8 mouse cellular contexts compared by ENCODE assay signal in genomic region chr2:51973410-51973968, GRCm38 (mm10). TPM values are rescaled to one million over a fixed set of nuclear protein-coding genes. Genes with fewer than 3 reads are reported as not detected.
DNase-seq lines count a peak whose midpoint lies in the region; ATAC-seq and TF ChIP-seq lines count a peak whose summit lies in the region.

Gene Nmi (minus strand): TSS chr2:51973494.

- H3K4me2 ChIP-seq in forebrain, embryonic 16.5 days (ENCODE audit: low read length), result peak within 1 kb of the TSS; percentile 94
- peak within 1 kb of the TSS; percentile 76 for H3K4me2 ChIP-seq in kidney, postnatal 0 days (ENCODE audit: low read length)

- DNase-seq in lung, adult 2 months, result peak; percentile 13
- DNase-seq in lung, postnatal 25 days (ENCODE audit: low spot score), result no peak
- peak; percentile 63 for DNase-seq in brain, embryonic 14.5 days (ENCODE audit: low read depth)
- DNase-seq in kidney, postnatal 0 days (ENCODE audit: low spot score), result no peak
- DNase-seq in midbrain, embryonic 10.5 days (ENCODE audit: low spot score), result no peak
- DNase-seq in thymus, postnatal 4 days, result peak; percentile 29
- DNase-seq in testis, postnatal 14 days (ENCODE audit: low spot score), result no peak

- WGBS in lung, adult 2 months, result 67% methylated on average over 9 of the region's 9 CpGs
- 67% methylated on average over 9 of the region's 9 CpGs for WGBS in forebrain, embryonic 16.5 days
- WGBS in kidney, postnatal 0 days, result 65% methylated on average over 9 of the region's 9 CpGs
- 80% methylated on average over 9 of the region's 9 CpGs for whole genome bisulfite sequencing in midbrain, embryonic 10.5 days

- H3K9me3 ChIP-seq in forebrain, embryonic 16.5 days (ENCODE audit: control insufficient read depth, low read length), result no peaks in the 10 kb centered on the region
- H3K9me3 ChIP-seq in kidney, postnatal 0 days (replicated peaks; ENCODE audit: low read length), result no peaks in the 10 kb centered on the region
- no peaks in the 10 kb centered on the region for H3K9me3 ChIP-seq in midbrain, embryonic 10.5 days (replicated peaks)

- H3K36me3 ChIP-seq in forebrain, embryonic 16.5 days (ENCODE audit: control insufficient read depth, insufficient read depth), result no peaks in the 10 kb centered on the region
- H3K36me3 ChIP-seq in kidney, postnatal 0 days (ENCODE audit: insufficient read depth, low read length), result no peaks in the 10 kb centered on the region
- no peaks in the 10 kb centered on the region for H3K36me3 ChIP-seq in midbrain, embryonic 10.5 days

- peak within 1 kb of the TSS; percentile 71 for H3K9ac ChIP-seq in forebrain, embryonic 16.5 days (replicated peaks; ENCODE audit: low read depth, low read length)
- peak within 1 kb of the TSS; percentile 87 for H3K9ac ChIP-seq in kidney, postnatal 0 days (ENCODE audit: low read depth, low read length)

- peak; percentile 77 for ATAC-seq in forebrain, embryonic 16.5 days
- ATAC-seq in kidney, postnatal 0 days (replicated peaks; ENCODE audit: low FRiP score, low read depth), result no peak

- H3K4me3 ChIP-seq in lung, adult 2 months (replicated peaks; ENCODE audit: extremely low read depth, low read depth, low read length), result peak within 1 kb of the TSS; percentile 95
- H3K4me3 ChIP-seq in forebrain, embryonic 16.5 days (replicated peaks; ENCODE audit: low read length), result peak within 1 kb of the TSS; percentile 66
- peak within 1 kb of the TSS; percentile 86 for H3K4me3 ChIP-seq in kidney, postnatal 0 days (replicated peaks; ENCODE audit: low read depth, low read length)
- H3K4me3 ChIP-seq in midbrain, embryonic 10.5 days, result peak within 1 kb of the TSS; percentile 65

- no peaks in the 10 kb centered on the region; the same call in 1 of the 2 replicates for H3K4me1 ChIP-seq in lung, adult 2 months (ENCODE audit: control insufficient read depth, insufficient read depth, low read length)
- H3K4me1 ChIP-seq in forebrain, embryonic 16.5 days (replicated peaks; ENCODE audit: control insufficient read depth, insufficient read depth, low read length), result peaks cover 10% of the 10 kb centered on the region; the same call in 1 of the 2 replicates
- H3K4me1 ChIP-seq in kidney, postnatal 0 days (replicated peaks; ENCODE audit: insufficient read depth, low read length), result no peaks in the 10 kb centered on the region
- H3K4me1 ChIP-seq in midbrain, embryonic 10.5 days, result peaks cover 4% of the 10 kb centered on the region; the same call in 1 of the 2 replicates

- H3K27me3 ChIP-seq in forebrain, embryonic 16.5 days (replicated peaks; ENCODE audit: control insufficient read depth, insufficient read depth, low read length), result no peaks in the 10 kb centered on the region
- H3K27me3 ChIP-seq in kidney, postnatal 0 days (ENCODE audit: insufficient read depth, low read length), result no peaks in the 10 kb centered on the region
- H3K27me3 ChIP-seq in midbrain, embryonic 10.5 days (ENCODE audit: low read depth, poor library complexity, severe bottlenecking), result peaks cover 7% of the 10 kb centered on the region

- no peak for TF ChIP-seq CTCF in lung, adult 2 months (IDR thresholded peaks at IDR 0.05; ENCODE audit: insufficient read depth, low read length)
- TF ChIP-seq CTCF in brain, embryonic 14.5 days (IDR thresholded peaks at IDR 0.05; ENCODE audit: borderline replicate concordance, extremely low read depth, insufficient read depth, insufficient read length), result no peak
- no peak for TF ChIP-seq CTCF in kidney, postnatal 0 days (IDR thresholded peaks at IDR 0.05; ENCODE audit: low read depth)

- peak within 1 kb of the TSS; percentile 5; the same call in 1 of the 2 replicates for H3K27ac ChIP-seq in forebrain, embryonic 16.5 days (ENCODE audit: low read length)
- peak within 1 kb of the TSS; percentile 94 for H3K27ac ChIP-seq in kidney, postnatal 0 days
- peak within 1 kb of the TSS; percentile 85 for H3K27ac ChIP-seq in midbrain, embryonic 10.5 days (replicated peaks)

- no peak for TF ChIP-seq POLR2A in lung, adult 2 months (IDR thresholded peaks at IDR 0.05; ENCODE audit: borderline replicate concordance, extremely low read depth, low read depth, low read length)
- no peak for TF ChIP-seq POLR2A in brain, embryonic 14.5 days (IDR thresholded peaks at IDR 0.05; ENCODE audit: borderline replicate concordance, extremely low read depth, insufficient read depth, insufficient read length, poor library complexity, severe bottlenecking)

RNA-seq across cellular contexts. Expression of gene Nmi, which starts in this region (rescaled TPM):
- polyA plus RNA-seq in lung, adult 2 months (2012; rRNA removed), result 4.0 and 8.0 TPM in 2 replicates
- polyA plus RNA-seq in brain, embryonic 14.5 days (2012; rRNA removed), result 2.2 and 3.5 TPM in 2 replicates
- 4.9 and 7.2 TPM in 2 replicates for polyA plus RNA-seq in forebrain, embryonic 16.5 days (2015; fragmentation: Nextera tagmentation; extraction: Ambion mirVana)
- 34.3 and 35.8 TPM in 2 replicates for polyA plus RNA-seq in kidney, postnatal 0 days (2015; fragmentation: Nextera tagmentation; extraction: Ambion mirVana)
- 4.2 and 5.2 TPM in 2 replicates for polyA plus RNA-seq in midbrain, embryonic 10.5 days (2016; fragmentation: Nextera tagmentation; extraction: Ambion mirVana)

Comparison
In these comparisons a context has a peak if more than half of its experiments do, and no peak if none do; other contexts are left out.
1. DNase-seq: peak in lung, adult 2 months (single experiment), brain, embryonic 14.5 days (single experiment) and thymus, postnatal 4 days (single experiment); none in lung, postnatal 25 days (single experiment), kidney, postnatal 0 days (single experiment), midbrain, embryonic 10.5 days (single experiment) and testis, postnatal 14 days (single experiment).
2. H3K27ac ChIP-seq: peak in every context shown above with its lines; median percentile 94 in kidney, postnatal 0 days; 85 in midbrain, embryonic 10.5 days; 5 in forebrain, embryonic 16.5 days.
3. Peak in every context shown above with its lines, with median percentiles within 50 percentile points of each other: H3K4me3 ChIP-seq.